Mouse (Mus musculus): ENCODE measurements around the gene Ehmt1.

DNA sequence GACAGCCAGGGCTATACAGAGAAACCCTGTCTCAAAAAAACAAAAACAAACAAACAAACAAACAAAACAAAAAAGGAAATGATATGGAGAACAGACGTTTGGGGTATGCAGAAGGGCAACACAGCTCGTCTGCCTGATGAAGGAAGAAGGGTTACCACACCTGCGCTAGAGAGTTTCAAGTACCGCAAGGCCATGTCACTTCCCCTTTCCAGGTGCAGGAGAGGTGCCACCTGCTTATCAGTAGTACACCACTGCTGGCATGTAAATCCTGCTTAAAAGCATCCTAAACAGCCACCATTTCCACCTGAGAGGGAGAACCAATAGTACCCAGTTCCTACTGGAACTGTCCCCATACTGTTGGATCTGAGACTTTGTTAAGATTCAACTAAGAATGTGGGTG, 113.8 kb downstream of the Ehmt1 start:
- TF ChIP-seq POLR2A (IDR thresholded peaks at IDR 0.05; ENCODE audit: insufficient read depth, low read depth, low read length) (no peak), CTCF (IDR thresholded peaks at IDR 0.05; ENCODE audit: insufficient read depth, low read depth, low read length) (no peak)
